Mouse (Mus musculus) kidney, postnatal 36 days (tissue): ENCODE measurements around the gene Tgtp1.
"Not testable (repeated sequence)": the region's sequence is repeated elsewhere in the genome, so short reads cannot be mapped to it uniquely, and the experiment has no call there.

ENCODE experiments used
- DNase-seq, 2 experiments: peaks; one replicate each; pipeline ENCODE4 v3.0.0; 2021 to 2022; ENCODE audit warnings: mixed read lengths in 2 of 2

Gene Tgtp1

DNA sequence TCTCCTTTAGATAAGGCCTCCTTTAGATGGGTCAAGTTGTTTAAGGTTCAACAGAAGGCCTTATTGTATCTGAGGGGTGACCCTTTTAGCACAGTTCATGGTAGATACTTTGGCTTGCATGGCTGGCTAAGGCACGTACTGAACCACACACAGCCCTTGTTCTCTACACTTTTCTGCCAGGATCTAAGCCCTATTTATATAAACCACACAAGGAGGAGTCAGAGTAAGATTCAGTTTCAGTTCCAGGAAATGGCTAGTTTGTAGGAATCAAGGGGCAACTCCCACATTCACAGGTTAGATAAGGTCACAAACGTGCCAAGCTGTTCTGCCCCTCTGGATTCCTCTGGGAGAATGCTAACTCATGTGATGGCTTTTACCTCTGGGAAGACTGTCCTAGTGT is at the start of gene Tgtp1:
Gene Tgtp1 (minus strand): TSS at position 155 of the 400 bp plus-strand sequence.
- DNase-seq = peak in 1 of 2 experiments; percentile 15

DNA sequence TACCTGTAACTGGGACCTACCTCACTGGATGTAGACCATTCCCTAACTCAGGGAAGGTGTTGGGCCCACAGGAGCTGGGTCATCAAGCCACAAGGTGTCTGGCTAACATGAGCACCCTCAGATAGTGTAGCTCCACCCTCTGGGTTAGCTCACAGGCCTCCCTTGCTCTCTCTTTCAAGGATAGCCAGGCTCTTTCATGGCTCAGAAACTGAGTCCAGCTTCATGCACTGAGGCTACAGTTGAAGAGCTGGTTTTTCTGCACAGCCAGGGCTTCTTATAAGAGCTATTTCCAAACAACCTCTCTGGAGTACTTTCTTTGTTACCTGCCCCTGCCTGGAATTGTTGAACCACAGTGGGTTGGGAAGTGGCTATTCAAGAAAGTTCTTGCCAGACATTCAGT is 18.1 kb upstream of the Tgtp1 start:
- not testable (repeated sequence) for DNase-seq

DNA sequence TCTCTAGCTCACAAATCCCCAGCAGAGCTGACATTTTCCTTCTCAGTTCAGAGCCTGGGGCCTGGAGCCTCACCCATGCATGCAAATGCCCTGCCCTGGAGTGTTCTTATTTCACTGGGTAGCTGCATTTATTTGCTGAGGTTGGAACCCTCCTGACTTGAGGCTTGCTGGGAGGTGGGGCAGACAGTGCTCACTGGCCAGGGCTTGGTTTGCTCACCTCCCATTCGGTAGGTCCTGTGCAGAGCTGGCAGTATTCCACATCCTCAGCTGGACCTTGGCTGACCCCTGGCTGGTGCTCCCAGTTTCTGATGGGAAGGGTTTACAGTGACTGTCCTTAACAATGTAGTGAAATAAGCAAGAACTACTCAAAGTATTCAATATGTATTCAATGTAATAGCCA is 12.8 kb upstream of the Tgtp1 start:
- DNase-seq = peak; percentile 10 to 23

DNA sequence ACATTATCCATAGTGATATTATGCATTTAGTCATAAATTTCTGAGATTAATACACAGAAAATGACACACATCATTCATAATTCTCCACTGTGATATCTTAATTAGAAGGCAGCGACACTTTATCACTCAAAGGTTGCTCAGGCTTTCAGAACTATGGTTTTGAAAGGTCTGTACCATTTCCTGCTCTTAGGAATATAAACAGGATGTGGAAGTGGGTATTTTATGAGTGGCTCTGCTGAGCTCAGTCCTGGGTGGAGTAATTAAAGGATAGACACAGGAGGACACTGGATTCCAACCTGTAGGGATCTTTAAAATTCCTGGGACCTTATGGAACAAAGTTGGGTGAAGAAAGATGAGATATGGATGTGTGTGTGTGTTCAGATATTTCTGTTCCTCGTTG is 12.3 kb upstream of the Tgtp1 start:
- not testable (repeated sequence) for DNase-seq

DNA sequence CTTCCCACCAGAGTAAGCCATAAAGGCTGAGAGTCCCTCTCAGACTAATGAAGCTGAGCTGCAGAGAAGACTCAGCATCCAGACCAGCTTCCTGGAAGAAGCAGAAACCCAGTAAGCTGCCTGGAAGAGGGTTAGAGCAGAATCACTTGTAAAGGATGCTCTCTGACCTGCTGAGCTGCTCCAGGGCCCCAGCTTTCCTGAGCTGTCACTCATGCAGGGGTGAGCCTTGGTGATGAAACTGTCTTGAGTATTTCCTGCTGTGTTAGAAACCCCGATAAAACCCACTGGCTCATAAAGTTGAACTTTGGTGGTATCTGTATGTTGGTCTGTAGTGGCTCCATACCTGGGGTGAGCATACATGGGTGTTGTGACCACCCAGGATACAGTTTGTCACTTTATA is 6.4 kb upstream of the Tgtp1 start:
- DNase-seq = not testable (repeated sequence)

DNA sequence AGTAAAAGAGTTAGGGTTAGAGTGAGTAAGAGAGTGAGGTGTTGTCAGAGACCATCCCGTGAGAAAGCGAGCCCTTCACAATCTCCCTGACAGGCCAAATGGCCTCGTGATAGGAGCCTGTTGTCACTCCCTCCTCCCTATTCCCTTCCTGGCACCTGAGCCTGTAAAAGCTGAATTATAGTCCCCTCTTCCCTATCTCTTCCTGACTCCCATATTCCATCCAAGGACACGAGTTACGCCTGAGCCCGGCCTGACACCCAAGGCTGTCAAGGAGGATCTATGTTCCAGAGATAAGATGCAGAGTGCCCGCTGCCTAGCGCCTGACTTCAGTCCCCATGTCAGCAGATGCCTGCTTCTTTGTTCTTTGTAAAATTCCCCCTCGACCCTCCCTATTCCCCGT is 676 bp downstream of the Tgtp1 start:
- not testable (repeated sequence) for DNase-seq

DNA sequence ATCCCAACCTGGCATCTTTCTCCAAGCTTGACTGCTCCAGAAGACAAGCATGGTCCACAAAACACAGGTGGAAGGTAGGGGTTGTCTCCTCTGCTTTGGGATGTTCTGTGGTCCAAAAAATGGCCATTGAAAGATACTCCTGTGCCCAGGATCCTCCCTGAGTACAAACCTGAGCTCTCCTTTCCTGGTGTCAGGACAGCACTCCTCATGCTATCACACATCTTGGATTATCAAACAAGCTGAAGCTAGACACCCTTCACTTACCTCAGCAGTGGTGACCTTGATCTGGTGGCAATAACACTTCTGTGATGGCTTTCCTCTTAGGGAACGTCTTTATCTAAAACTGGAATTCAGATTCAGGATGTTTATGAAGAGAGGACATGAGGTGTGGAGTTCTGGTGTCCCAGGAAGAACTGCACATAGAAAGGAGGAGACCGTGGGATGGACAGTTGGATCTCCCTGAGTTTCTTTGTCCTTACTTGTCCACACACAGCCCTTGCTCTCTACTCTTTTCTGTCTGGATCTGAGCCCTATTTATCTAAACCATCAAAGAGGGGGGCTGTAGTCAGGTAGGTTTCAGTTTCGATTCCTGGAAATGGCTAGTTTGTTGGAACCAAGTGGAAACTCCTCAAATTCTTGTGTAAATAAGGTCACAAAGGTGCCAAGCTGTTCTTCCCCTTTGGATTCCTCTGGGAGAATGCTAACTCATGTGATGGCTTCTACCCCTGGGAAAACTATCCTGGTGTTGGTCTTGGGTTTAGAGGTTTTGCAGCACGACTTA is 2.0 kb downstream of the Tgtp1 start, which contains the start of gene Gm12185:
Gene Gm12185 (minus strand): TSS at position 487 of the 781 bp plus-strand sequence.
- DNase-seq = peak; percentile 16 to 54

DNA sequence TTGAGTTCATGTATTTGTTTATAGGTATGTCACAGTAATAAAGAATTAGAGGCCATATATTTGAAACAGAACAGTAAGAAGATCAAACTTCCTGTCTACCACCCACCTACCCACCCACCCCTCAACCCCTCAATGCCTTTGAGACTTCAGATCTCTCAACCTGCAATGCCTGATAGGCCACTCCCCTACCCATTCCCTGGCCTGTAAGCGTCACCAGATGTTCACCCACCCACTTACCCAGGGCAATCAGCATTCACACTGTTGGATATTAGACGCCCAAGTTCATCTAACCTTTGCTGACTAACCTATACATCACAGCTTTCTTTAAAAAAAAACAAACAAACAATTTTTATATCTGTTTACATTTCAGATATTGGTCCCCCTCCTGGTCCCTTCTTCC is 4.0 kb downstream of the Tgtp1 start:
- not testable (repeated sequence) for DNase-seq

DNA sequence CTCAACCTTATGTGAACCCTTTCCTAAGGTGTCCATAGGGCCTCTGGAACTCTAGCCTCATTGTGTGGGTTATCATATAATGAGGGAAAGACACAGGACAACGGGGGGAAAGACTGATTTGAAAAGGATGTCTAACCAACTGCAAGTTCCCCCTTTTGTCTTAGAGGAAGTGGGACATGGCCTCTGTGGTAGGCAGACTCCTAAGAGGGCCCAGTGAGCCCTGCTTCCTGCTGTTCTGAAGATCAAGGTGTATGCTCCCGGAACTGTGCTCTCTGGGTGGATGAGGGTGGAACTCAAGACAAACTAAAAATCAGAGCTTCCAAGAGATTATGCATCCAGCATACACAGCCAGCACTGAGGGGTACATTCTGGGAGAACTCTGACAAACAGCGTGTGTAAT is 5.8 kb downstream of the Tgtp1 start:
- DNase-seq = not testable (repeated sequence)

DNA sequence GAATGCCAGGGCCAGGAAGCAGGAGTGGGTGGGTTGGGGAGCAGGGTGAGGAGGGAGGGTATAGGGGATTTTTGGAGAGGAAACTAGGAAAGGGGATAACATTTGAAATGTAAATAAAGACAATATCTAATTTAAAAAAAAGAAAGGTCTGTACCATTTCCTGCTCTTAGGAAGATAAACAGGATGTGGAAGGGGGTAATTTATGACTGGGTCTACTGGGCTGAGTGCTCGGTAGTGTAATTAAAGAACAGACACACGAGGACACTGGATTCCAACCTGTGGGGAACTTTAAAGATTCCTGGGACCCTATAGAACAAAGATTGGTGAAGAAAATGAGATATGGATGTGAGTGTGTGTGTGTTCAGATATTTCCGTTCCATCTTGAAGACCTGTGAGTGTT is 11.1 kb downstream of the Tgtp1 start:
- not testable (repeated sequence) for DNase-seq

DNA sequence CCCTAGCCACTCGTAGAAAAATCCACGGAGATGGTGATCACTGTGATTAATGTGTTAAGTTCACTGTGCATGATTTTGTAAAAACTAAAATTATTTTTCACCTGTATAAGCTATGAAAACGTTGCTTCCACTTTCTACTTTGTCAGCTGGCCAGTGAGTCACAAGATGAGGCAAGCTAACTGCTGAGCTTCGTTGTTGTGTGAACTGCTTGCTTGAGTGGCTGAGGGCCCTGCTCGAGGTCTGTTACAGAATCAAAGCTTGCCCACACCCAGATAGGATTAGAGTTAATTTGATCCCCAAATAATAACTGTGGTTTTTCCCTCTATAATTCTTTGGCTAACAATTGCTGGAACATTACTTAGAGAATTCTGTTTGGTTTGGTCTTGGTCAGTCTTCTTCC is 13.9 kb downstream of the Tgtp1 start:
- DNase-seq = not testable (repeated sequence)

DNA sequence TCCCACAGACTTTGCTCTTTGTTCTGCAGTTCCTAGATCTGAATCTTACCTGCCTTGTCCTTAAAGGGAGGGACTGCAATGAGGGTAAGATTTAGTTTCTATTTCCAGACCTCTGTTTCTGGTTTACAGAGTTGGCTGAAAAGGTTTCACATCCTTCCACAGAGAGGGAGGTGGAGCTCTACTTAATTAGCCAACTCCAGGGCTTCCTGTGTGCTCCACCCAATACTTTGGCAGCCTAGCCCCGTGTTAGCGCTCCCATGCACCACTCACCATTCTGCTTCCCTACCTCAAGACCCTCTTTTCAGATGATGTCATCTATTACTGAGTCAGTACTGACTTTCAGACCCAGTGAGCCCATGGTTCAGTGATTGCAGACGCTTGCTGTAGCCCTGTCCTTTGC is 14.7 kb downstream of the Tgtp1 start, which contains the start of gene 9930111J21Rik1:
Gene 9930111J21Rik1 (minus strand): TSS at position 148 of the 400 bp plus-strand sequence.
- not testable (repeated sequence) for DNase-seq

DNA sequence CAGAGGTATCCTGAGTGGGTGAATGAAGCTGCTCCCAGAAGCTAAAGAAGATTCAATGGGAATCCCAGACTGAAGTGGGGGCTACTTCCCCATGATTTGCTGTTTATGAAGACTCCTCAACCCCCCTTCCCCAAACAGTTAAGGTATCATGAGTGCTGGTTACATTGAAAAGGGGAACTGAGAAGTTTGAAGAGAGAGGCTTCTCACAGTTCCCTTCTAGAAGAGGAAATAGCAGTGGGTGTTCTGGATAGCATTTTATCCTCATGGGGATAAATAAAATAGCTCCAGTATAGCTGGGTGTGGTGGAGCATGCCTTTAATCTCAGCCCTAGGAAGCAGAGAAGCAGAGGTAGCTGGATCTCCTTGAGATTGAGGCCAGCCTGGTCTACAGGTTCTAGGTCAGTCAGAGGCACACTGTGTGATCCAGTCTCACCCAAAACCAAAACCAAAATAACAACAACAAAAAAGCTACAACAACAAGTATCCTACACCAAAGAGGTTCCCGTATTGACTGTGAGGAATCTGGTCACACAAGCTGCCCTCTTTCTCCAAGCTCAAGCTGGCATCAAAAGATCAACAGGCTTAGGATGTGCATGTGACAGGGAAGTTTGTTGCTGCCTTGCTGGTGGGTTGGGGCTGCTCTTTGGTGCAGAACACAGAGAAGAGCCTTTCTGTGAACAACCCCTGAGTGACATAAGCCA is 15.6 kb downstream of the Tgtp1 start, which contains the start of gene Olfr56:
Gene Olfr56 (plus strand): TSS at position 650 of the 700 bp plus-strand sequence.
- not testable (repeated sequence) for DNase-seq

DNA sequence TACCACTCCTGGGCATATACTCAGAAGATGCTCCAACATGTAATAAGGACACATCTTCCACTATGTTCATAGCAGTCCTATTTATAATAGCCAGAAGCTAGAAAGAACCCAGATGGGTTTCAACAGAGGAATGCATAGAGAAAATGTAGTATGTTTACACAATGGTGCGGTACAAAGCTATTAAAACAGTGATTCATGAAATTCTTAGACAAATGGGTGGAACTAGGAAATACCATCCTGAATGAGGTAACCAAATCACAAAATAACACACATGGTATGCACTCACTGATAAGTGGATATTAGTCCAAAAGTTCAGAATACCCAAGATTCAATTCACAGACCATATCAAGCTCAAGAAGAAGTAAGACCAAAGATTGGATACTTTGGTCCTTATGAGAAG is 19.3 kb downstream of the Tgtp1 start:
- DNase-seq = not testable (repeated sequence)

DNA sequence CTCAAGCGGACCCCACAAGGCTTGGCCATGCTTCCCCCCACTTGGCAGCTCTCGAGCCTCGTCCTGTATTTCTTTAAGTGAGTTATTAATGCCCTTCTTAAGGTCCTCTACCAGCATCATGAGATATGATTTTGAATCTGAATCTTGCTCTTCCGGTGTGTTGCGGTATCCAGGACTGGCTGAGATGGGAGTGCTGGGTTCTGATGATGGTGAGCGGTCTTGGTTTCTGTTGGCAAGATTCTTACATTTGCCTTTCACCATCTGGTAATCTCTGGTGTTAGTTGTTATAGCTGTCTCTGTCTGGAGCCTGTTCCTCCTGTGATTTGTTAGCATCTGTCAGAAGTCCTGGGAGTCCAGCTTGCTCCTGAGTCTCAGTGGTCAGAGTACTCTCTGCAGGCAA is 47.9 kb downstream of the Tgtp1 start, which contains the start of gene Psme2b:
Gene Psme2b (minus strand): TSS at position 101 of the 400 bp plus-strand sequence.
- not testable (repeated sequence) for DNase-seq

DNA sequence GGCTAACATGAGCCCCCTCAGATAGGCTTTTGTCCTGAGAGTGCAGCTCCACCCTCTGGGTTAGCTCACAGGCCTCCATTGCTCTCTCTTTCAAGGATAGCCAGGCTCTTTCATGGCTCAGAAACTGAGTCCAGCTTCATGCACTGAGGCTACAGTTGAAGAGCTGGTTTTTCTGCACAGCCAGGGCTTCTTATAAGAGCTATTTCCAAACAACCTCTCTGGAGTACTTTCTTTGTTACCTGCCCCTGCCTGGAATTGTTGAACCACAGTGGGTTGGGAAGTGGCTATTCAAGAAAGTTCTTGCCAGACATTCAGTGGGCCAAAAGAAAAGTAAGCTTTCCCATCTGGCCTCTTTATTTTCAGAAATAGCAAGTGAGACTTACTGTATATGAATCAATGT is 54.7 kb downstream of the Tgtp1 start:
- DNase-seq = not testable (repeated sequence)
